Mouse (Mus musculus): Measurements from ENCODE around the gene Mapkapk3. TPM values are rescaled to one million over a fixed set of nuclear protein-coding genes. Genes with fewer than 3 reads are reported as not detected.
"Not testable (repeated sequence)": the region's sequence is repeated elsewhere in the genome, so short reads cannot be mapped to it uniquely, and the experiment has no call there.

The Mapkapk3 gene
- total RNA-seq, 2 experiments from 2014 or later: 42.8 to 55.6 TPM

DNA sequence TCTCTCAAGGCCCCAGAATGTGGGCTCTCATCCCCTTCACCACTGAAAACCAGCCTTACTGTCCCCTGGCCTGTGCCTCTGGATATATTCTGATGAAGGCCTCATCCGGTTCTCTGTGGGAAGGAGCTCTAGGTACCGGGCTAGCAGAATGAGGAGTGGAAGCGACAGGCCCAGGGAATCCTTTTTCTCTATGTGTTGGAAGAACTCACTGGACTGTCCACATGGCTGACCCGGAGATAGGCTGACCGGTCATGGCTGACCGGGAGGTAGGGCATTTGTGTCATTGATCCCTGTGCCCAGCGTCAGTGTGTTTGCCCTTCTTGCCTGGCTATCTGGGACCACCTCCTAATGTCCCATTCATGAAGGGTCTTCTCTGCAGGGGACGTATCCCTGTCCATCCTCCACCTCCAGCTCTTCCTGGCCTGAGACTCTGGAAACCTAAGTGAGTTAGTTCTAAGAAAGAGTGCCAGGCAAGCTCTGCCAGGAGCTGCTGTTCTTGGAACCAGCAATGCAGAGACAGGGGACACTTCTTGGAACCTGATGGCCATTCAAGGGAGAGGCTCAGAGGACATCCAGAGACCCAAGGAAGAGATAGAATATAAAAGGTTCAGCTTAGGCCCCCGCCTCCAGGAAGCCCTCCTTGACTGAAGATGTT, 18.8 kb upstream of the Mapkapk3 start:
- DNase-seq (ENCODE audit: low spot score in 2 of 2): no peak

DNA sequence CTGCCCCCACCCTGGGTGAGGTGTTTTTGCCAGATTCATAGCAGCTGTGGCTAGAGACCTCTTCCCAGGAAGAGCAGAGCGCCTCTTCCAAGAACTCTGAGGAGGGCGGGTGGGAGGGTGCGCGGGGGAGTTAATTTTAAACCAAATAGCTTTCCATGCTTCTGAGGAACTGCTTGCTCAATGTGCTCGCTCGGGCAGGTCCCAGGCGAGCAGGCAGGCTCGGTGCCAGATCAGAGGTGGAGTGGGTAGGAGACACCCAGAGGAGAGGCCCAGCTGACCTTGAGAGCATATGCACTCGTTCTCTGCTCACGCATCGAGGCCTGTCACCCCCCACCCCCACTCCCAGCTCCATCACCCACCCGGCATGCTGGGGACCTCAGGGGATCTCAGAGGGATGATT, 18.2 kb upstream of the Mapkapk3 start:
- peak; percentile 42 to 63 for DNase-seq (ENCODE audit: low spot score in 2 of 2)

DNA sequence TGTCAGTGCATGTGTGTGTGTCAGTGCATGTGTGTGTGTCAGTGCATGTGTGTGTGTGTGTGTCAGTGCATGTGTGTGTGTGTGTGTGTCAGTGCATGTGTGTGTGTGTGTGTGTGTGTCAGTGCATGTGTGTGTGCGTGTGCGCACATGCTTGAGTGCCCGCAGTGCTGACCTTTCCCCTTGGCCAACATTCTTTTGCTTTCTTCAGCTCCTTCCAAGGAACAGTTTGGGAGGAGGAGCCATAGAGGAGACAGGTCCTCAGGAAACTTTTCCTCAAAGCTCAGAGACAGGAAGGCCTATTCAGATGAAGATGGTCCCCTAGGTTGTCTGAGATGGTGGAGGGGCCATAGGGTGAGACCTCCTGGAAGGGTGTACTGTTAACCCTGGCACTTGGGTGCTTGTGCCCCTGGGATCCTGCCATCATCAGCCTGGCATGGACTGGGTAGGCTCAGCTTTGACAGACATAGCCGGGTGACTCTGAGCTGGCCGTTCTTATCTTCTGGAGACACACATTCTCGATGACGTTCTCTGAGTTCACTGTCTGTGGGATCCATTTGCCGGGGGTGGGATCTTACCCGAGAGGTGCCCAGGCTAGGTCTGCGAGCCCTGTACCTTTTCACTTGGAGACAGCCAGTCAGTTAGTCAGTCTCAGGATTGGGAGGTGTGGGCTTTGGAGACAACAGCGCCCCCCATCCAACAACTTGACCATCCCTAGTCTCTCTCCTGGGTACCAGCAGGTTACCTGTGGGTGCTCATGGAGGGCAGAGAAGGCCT, 17.6 kb upstream of the Mapkapk3 start:
- DNase-seq (ENCODE audit: low spot score in 2 of 2): no peak

DNA sequence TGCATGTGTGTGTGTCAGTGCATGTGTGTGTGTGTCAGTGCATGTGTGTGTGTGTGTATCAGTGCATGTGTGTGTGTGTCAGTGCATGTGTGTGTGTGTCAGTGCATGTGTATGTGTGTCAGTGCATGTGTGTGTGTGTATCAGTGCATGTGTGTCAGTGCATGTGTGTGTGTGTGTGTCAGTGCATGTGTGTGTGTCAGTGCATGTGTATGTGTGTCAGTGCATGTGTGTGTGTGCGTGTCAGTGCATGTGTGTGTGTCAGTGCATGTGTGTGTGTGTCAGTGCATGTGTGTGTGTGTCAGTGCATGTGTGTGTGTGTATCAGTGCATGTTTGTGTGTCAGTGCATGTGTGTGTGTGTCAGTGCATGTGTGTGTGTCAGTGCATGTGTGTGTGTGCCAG, 17.0 kb upstream of the Mapkapk3 start:
- not testable (repeated sequence) for DNase-seq (ENCODE audit: low spot score in 2 of 2)

DNA sequence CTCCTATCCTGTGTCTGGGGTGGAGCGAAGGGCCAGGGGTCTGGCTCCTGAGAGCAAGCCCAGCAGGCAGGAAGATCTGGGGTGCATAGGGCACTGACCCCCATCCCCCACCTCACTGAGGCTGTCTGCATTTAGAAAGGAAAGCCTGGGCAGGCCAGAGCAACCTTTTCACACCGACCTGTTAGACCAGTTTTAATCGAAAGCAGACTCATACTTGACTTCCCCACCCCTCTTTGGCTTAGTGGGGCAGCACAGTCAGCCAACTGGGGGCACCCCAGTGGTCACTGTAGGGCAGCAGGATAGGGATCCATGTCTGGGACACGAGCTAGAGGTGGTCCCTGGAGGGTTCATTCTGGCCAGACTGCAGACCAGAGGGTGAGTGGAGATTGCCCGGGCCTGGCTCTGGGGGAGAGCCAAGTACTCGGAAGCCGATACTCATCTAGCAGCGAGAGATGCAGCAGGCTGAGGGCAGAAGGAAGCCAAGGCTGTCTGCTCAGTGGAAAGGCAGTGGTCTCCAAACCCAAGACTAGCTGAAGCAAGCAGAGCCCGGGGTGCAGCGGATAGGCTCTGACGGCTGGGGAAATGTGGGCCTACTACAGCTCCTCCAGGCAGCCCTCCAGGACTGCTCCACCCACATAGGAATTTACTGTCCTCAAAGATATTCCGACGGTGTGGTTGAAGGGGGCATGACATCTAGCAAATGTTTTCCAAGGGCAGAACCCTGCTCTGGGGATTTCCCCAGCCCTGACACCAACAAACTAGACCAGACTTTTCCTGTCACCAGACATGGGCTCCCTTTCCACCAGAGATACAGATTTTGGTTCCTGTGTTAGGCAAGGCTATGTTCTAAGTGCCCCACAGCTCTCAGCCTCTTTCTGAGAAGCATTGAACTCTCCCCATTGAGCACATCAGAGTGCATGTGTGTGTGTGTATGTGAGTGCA, 16.2 kb upstream of the Mapkapk3 start:
- no peak for DNase-seq (ENCODE audit: low spot score in 2 of 2)

DNA sequence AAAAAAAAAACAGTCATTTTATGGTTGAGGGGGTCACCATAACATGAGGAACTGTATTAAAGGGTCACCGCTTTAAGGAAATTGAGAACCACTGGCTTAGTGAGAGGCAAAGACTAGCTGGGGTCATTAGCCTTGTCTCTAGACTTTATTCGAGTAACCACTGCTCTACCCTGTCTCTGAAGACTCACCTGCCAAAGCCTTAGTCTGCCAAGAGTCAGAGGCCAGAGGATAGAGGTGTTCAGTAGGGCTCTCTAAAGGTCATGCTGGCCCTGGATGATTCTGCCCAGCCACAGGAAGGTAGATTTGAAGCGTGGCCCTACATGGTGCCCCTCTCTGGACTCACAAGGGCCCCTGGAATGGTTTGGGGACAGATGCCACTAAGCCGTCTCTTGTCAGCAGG, 15.3 kb upstream of the Mapkapk3 start:
- DNase-seq (ENCODE audit: low spot score in 2 of 2): no peak

DNA sequence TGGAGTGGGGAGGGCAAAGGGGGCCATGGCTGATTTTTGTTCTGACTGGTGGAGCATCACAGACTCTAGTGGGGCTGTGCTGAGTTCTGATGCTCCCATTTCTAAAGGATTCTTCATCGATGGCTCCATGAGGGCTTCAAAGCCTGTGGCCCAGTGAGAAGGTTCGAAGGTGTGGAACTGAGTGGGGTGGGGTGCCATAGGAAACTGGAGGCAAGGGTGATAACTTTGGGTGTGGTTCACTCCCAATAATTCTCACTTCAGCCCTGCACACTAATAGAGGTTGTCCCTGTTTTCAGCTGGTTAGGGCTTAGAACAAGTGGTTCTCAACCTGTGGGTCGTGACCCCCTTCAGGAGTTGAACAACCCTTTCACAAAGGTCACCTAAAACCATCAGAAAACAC, 14.7 kb upstream of the Mapkapk3 start:
- DNase-seq (ENCODE audit: low spot score in 2 of 2): no peak

DNA sequence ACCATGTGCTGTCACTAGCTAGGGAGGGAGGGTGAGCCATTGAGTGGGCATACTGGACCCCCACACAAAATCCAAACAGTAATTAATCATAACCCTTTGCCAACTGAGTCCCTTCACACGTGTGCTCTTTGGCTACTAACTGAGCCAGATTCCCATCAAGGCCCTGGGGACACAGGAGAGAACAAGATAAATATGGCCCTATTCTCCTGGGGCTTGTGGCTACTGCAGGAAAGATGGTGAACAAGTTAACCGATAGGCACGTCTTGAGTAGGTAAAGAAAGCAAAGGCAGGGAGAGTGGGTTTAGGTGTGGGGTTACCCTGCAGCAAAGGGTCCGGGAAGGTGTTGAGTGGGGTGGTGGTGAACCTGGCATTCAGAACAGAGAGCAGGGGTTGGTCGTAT, 14.2 kb upstream of the Mapkapk3 start:
- DNase-seq (ENCODE audit: low spot score in 2 of 2): no peak

DNA sequence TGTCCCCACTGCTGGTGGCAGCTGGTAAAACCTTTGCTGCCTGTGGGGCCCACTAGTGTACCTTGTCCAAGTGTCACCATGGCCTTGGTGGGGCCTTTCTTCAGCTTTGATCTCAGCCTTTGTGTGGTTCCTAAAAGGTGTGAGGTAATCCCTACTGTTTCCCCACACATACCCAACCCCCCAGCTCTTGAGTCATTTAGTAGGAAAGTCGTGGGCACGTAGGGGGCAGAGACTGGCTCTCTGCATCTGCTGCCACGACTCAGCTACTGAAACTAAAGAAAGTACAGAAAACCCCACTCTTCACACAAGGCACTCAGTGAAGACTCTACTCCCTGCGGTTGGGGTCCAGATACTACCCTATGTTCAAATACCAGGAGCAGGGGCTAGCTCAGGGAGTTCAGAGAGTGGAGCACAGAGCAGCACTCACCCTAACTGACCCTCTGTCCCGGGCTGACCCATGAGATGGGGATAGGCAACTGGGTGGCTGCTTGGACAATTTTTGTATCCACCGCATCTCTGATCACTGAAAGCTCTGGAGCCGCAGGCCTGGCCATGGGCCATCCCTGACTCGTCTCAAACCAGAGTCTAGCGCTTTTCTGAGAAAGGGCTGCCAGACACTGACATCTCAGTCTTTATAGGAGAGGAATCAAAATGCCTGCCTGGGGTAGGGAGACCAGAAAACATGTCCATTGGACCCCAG, 13.6 kb upstream of the Mapkapk3 start:
- DNase-seq (ENCODE audit: low spot score in 2 of 2): no peak

DNA sequence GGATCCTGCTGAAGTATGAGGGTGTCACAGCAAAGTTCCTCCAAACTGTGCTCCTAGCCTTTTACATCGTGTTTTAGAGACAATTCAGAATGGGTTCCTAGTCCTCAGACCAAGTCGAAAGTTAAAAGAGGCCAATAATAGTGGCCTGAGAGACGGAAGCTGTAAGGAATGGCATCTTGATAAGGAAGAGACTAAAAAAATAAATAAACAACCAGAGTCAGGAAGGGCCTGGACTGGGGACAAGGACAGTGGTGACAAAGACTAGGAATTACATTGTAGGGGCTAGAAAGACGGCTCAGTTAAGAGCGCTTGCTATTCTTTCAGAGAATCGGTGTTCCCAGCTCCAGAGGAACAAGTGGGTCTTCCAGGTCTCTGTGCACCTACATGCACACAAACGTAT, 12.9 kb upstream of the Mapkapk3 start:
- DNase-seq (ENCODE audit: low spot score in 2 of 2): no peak

DNA sequence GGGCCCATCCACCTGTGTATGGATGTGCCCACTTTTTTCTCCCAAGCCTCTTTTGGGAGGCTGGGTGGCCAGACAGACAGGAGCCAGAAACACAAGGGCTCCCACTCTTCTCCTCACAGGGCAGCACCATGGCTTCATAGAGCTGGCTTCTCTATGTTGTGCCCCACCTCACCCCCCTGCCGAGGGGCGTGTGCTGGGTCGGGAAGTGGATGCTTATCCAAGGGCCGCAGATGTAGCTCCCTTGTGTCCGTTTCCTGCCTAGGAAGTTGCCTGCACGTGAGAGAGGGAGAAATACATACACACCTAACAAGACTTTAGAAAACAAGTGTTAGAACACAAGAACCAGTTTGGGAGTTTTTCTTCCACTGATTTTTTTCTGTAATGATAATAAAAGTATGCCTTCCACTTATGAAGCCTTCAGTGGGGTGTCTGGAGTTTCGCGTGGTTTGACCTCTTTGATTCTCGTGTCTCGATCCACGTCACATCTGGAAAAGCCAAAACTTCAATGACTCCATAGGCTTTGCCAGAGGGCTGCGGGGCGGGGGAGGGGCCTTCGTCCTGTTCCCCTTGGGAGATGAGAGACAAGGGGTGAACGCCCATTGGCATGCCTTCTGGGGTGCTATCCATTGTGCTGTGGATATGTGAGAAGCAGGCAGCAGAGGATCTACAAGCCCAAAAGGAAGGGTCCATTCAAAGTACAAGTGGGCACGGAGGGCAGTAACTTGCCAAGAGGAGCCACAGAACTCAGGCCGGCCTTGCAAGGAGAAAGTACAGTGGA, 12.1 kb upstream of the Mapkapk3 start:
- DNase-seq (ENCODE audit: low spot score in 2 of 2): no peak

DNA sequence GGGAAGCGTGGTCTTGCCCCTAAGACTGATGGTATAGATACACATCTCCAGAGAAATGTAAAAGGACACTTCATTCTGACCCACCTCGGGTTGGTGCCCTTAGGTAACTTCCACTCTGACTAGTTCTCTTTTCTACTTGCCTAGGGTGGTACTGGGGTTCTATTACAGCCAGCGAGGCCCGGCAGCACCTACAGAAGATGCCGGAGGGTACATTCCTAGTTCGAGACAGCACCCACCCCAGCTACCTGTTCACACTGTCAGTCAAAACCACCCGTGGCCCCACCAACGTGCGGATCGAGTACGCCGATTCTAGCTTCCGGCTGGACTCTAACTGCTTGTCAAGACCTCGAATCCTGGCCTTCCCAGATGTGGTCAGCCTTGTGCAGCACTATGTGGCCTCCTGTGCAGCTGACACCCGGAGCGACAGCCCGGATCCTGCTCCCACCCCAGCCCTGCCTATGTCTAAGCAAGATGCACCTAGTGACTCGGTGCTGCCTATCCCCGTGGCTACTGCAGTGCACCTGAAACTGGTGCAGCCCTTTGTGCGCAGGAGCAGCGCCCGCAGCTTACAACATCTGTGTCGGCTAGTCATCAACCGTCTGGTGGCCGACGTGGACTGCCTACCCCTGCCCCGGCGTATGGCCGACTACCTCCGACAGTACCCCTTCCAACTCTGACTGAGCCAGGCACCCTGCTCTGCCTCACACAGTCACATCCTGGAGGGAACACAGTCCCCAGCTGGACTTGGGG, 10.7 kb upstream of the Mapkapk3 start:
- no peak for DNase-seq (ENCODE audit: low spot score in 2 of 2)

DNA sequence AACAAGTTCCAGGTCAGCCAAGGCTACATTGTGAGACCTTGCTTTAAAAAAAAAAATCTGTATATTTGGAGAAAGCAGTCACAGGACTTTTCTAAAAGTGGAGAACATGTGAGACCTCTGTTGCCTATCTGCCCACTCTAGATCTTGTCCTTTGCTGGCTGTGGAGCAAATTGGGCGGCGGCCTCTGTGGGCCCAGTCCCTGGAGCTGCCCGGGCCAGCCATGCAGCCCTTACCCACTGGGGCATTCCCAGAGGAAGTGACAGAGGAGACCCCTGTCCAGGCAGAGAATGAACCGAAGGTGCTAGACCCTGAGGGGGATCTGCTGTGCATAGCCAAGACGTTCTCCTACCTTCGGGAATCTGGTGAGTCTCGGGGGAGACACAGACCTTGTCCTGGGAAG, 10.1 kb upstream of the Mapkapk3 start:
- DNase-seq (ENCODE audit: low spot score in 2 of 2): no peak

DNA sequence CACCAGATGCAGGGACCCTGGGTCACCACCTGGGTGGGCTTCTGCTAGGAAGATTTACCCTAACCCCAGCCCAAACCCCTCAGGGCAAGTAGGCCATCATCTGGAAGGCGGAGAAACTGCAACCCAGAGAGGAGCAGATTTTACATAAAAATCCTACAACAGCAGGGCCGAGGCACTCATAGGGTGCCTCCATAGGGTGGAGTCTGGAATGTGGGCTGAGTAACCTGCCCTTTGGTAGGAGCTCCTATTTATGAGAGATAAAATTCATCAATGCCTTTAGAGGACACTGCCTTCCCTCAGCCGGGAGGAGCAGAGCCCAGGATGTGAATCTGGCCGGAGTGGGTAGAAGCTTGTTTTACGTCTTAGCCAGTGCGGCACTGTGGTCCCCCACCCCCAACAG, 9.2 kb upstream of the Mapkapk3 start:
- DNase-seq (ENCODE audit: low spot score in 2 of 2): no peak

DNA sequence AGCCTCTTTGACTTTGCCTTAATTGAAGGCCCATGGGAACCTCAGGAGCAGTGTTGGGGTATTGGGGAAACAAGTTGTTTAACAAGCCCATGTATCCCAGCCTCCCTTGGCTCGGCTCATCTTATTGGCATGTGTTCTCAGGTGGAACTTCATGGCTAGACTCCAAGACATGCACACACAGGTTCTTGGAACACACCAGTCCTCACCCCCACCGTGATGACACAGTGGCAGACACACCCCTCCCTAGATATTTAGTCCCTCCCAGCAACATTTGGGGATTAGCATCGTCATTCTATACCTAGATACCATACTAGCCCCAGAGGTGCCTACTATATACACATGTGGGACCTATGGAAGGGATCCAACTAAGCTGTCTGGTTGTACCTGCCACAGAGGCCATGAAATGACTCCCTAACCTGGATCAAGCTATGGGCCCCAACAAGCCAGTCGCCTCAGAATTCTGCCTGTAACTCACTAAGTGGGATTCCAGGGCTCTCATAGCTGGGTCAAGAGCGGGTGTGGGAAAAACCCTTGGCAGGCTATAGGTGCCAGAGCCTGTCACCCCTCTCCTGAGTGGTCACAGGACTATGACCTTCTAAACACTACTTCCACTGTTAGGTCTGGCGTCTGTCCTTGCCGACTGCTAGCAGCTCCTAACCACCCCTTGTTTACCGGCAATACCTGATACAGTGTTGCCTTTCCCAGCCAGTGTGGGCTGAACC, 8.5 kb upstream of the Mapkapk3 start:
- DNase-seq (ENCODE audit: low spot score in 2 of 2): no peak

DNA sequence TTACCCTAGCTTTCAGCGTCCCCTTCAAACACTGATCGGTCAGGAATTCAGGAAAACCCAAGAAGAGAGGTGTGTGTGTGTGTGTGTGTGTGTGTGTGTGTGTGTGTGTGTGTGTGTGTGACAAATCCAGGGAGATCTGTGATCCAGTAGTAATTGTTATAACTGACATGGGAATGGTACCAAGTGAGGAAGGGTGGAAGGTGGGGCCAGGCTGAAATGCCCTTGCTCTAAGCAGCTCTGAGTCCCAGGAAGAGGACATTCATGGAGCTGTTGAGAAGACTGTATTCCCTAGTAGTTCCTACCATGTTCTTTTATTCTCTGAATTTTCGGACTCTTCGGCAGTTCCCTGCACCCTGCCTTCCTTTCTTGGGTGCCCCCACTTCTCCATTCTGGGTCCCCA, 8.0 kb upstream of the Mapkapk3 start:
- no peak for DNase-seq (ENCODE audit: low spot score in 2 of 2)

DNA sequence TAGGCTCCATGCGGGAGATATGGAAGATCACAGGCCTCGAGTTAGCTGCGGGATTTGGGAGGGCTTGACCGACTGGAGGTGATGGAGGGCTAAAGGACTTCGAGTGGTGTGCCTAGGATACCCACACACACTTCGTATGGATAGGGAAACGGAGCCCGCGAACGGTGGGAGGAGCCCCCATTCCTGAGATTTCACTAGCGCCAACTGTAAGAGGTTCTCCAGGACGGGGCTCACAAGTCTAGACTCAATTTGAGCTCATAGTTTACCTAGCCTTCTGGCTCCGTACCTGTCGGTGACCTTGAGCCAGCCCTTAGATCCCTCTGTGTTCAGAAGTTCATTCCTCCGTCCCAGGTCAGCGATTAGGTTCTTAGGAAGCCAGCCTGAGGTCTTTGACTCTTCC, 7.4 kb upstream of the Mapkapk3 start:
- DNase-seq (ENCODE audit: low spot score in 2 of 2): no peak

DNA sequence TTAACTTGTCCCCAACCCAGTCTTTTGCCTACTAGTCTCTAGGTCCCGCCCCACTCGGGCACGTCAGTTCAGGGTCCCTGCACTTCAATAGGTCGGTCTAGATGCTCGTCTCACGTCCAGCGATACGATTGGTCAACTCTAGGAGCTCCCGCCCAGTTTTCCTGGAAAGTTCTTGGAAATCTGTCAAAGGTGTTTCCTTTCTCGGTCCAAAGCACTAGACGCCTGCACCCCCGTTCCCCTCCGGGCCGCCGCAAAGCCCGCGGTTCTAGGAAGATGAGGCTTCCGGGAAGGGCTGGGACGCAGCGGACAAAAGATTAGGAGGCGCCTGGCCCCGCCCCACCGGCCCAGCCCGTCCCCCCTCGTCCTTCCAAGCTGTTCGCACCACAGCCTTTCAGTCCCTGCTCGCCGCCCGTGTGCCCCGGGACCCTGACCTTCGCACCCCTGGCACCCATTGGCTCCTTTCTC, 6.9 kb upstream of the Mapkapk3 start:
- DNase-seq (ENCODE audit: low spot score in 2 of 2): peak; percentile 91 to 96

DNA sequence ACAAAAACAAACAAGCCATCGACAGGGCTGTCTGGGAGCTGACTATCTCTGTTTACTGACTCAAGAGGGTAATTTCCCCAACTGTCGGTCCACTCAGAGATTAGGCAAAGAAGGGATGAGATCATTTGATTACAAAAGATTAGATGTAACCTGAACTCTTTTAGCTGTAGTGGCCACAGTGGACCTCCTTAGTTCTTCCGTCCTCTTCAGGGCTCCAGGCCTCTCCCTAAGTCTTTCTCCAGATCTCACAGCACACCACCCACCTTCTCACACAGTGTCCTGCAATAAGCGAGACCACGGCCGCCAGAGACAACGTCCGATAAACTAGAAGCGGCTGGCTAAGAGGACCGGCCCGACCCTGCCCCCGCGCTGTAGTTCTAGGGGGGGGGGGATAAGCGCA, 6.4 kb upstream of the Mapkapk3 start:
- DNase-seq (ENCODE audit: low spot score in 2 of 2): no peak

DNA sequence AAGGTAGTCTGAATTCAATTTTAAA, 6.2 kb upstream of the Mapkapk3 start, which contains the start of gene Cish:
Cish (plus strand) TSS at position 11 of the 25 bp plus-strand sequence.
- DNase-seq (ENCODE audit: low spot score in 2 of 2): no peak
